Mouse (Mus musculus) lung, adult 10 weeks (tissue): ENCODE results near the gene Gm29276. TPM values are rescaled to one million over a fixed set of nuclear protein-coding genes. Genes with fewer than 3 reads are reported as not detected.

Experiments
- polyA plus RNA-seq: library from polyadenylated mRNA; stranded (reverse); fragments of 350-450 nt; fragmentation: Illumina TruSeq; extraction: RNeasy Lipid Tissue Mini Kit (QIAGEN cat#74804); gene quantifications from one replicate; pipeline ENCODE4 v1.2.3, GENCODE M21; 2014; ENCODE audit warnings: low read depth, low replicate concordance; ENCODE audit not compliant: insufficient read depth

The Gm29276 gene
- not detected for polyA plus RNA-seq

DNA sequence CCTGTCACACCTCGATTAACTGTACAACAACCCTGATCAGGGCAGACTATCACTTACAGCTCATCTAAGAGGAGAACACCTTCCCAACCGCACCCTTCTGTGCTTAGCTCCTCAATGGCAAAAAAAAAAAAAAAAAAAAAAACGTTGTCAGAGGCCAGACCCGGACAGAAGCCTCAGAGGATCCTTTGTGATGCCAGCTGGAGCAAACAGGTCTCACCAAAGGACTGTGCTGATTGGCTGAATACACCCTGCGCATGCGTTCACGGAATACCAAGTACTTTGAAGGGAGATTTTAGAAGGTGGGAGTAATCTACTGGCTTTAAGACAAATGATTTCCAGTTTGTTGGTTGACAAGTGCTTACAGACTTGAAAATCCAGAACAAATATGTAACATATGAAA, at the start of gene Gm29276:
Gene Gm29276, minus strand, starts transcription at position 101 of the 400 bp plus-strand sequence.

